Mouse (Mus musculus): ENCODE results near the gene Tsga10ip. TPM values are rescaled to one million over a fixed set of nuclear protein-coding genes. Genes with fewer than 3 reads are reported as not detected.
A peak's percentile ranks its signal among the peaks of the same experiment; 100 is the strongest.

The Tsga10ip gene
- polyA plus RNA-seq, 1 experiment from 2014 or later, result 0.15 TPM

DNA sequence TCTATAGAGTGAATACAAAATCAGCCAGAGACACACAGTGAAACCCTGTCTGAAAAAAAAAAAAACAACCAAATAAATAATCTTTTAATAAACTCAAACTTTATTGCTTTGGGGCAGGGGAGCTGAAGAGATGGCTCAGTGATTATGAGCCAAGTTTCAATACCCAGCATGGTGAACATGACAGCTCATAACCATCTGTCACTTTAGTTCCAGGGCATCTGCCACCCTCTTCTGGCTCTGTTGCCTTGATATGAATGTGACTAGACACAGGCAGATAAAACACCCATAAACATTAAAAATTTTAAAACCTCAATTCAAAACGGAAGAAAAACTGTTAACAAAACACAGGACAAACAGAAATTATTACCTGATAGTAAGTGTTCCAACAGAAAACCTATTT, 24.9 kb downstream of the Tsga10ip start:
- 98% methylated on average over 1 of the region's 1 CpGs for WGBS
- H3K9ac ChIP-seq (replicated peaks; ENCODE audit: low read length), result no peak overlapping the region
- H3K27me3 ChIP-seq (ENCODE audit: control insufficient read depth, insufficient read depth, low read length), result no peaks in the 10 kb centered on the region
- ATAC-seq (replicated peaks; ENCODE audit: insufficient number of reproducible peaks, low FRiP score, low TSS enrichment, low read depth) (no peak), DNase-seq (ENCODE audit: low spot score) (no peak)
- no peak overlapping the region for H3K27ac ChIP-seq (replicated peaks; ENCODE audit: low read depth, low read length)
- peaks cover 20% of the 10 kb centered on the region for H3K36me3 ChIP-seq (replicated peaks; ENCODE audit: control insufficient read depth, insufficient read depth, low read depth, low read length)
- H3K4me2 ChIP-seq (ENCODE audit: low read depth, low read length), result no peak overlapping the region
- no peak overlapping the region for H3K4me3 ChIP-seq (ENCODE audit: low read depth, low read length)
- H3K9me3 ChIP-seq (replicated peaks; ENCODE audit: control insufficient read depth, low read length), result no peaks in the 10 kb centered on the region
- H3K4me1 ChIP-seq (ENCODE audit: control insufficient read depth, insufficient read depth, low read length), result no peaks in the 10 kb centered on the region

- no peaks in the 10 kb centered on the region for H3K27me3 ChIP-seq (ENCODE audit: control insufficient read depth, insufficient read depth, low read length)
- DNase-seq (ENCODE audit: low spot score) (no peak), ATAC-seq (replicated peaks; ENCODE audit: insufficient number of reproducible peaks, low FRiP score, low TSS enrichment, low read depth) (no peak)
- 76% methylated on average over 4 of the region's 4 CpGs for WGBS
- no peaks in the 10 kb centered on the region for H3K9me3 ChIP-seq (replicated peaks; ENCODE audit: control insufficient read depth, low read length)
- no peak overlapping the region for H3K9ac ChIP-seq (replicated peaks; ENCODE audit: low read length)
- peaks cover 21% of the 10 kb centered on the region for H3K36me3 ChIP-seq (replicated peaks; ENCODE audit: control insufficient read depth, insufficient read depth, low read depth, low read length)
- no peak overlapping the region for H3K4me3 ChIP-seq (ENCODE audit: low read depth, low read length)
- H3K4me1 ChIP-seq (ENCODE audit: control insufficient read depth, insufficient read depth, low read length), result no peaks in the 10 kb centered on the region
- H3K4me2 ChIP-seq (ENCODE audit: low read depth, low read length), result no peak overlapping the region
- no peak overlapping the region for H3K27ac ChIP-seq (replicated peaks; ENCODE audit: low read depth, low read length)
Observed at GRCm38 (mm10) chr19:5374748-5375147, 27.6 kb downstream of the Tsga10ip start.

DNA sequence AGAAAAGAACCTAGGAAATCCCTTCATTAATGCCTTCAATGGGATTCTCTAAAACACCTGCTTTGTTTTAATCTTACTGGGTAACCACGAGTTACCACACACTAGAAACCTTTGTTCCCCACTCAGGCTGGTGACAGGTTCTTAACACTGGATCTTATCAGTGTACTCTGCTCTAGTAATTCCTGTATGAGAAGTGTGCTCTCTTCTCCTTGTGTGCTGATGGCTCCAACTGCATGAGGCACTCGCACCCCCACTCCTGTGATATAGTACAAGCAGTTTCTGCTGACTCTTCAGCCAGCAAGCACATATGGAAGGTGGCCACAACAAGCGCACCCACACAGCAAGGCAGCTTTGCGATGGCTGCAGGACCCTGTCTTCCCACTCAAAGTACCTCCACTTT, 28.1 kb downstream of the Tsga10ip start:
- Histone ChIP-seq H3K36me3 (replicated peaks; ENCODE audit: control insufficient read depth, insufficient read depth, low read depth, low read length) (peaks cover 22% of the 10 kb centered on the region), H3K4me1 (ENCODE audit: control insufficient read depth, insufficient read depth, low read length) (no peaks in the 10 kb centered on the region), H3K4me2 (ENCODE audit: low read depth, low read length) (no peak overlapping the region), H3K4me3 (ENCODE audit: low read depth, low read length) (no peak overlapping the region), H3K9me3 (replicated peaks; ENCODE audit: control insufficient read depth, low read length) (no peaks in the 10 kb centered on the region), H3K27me3 (ENCODE audit: control insufficient read depth, insufficient read depth, low read length) (no peaks in the 10 kb centered on the region), H3K27ac (replicated peaks; ENCODE audit: low read depth, low read length) (no peak overlapping the region), H3K9ac (replicated peaks; ENCODE audit: low read length) (no peak overlapping the region)
- no peak for ATAC-seq (replicated peaks; ENCODE audit: insufficient number of reproducible peaks, low FRiP score, low TSS enrichment, low read depth)
- 82% methylated on average over 4 of the region's 4 CpGs for WGBS
- no peak for DNase-seq (ENCODE audit: low spot score)

DNA sequence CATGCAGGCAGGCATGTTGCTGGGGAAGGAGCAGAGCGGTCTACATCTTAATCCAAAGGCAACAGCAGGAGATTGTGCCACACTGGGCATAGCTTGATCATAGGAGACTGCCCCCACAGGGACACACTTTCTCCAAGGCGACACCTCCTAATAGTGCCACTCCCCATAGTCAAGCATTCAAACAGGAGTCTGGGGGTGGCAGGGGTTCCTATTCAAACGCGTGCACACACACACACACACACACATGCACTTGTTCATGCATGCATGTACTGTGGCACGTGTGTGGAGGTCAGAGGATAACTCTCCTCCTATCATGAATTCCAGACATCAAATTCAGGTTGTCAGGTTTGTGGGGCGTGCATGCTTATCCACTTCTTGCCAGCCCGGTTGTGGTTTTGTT, 29.6 kb downstream of the Tsga10ip start:
- no peak overlapping the region for H3K27ac ChIP-seq (replicated peaks; ENCODE audit: low read depth, low read length)
- H3K36me3 ChIP-seq (replicated peaks; ENCODE audit: control insufficient read depth, insufficient read depth, low read depth, low read length), result peaks cover 21% of the 10 kb centered on the region
- no peak overlapping the region for H3K4me2 ChIP-seq (ENCODE audit: low read depth, low read length)
- no peaks in the 10 kb centered on the region for H3K27me3 ChIP-seq (ENCODE audit: control insufficient read depth, insufficient read depth, low read length)
- DNase-seq (ENCODE audit: low spot score), result no peak
- H3K4me1 ChIP-seq (ENCODE audit: control insufficient read depth, insufficient read depth, low read length), result no peaks in the 10 kb centered on the region; the same call in none of the 2 replicates
- H3K9me3 ChIP-seq (replicated peaks; ENCODE audit: control insufficient read depth, low read length), result no peaks in the 10 kb centered on the region
- WGBS, result 95% methylated on average over 7 of the region's 7 CpGs
- no peak for ATAC-seq (replicated peaks; ENCODE audit: insufficient number of reproducible peaks, low FRiP score, low TSS enrichment, low read depth)
- no peak overlapping the region for H3K9ac ChIP-seq (replicated peaks; ENCODE audit: low read length)
- H3K4me3 ChIP-seq (ENCODE audit: low read depth, low read length), result no peak overlapping the region

DNA sequence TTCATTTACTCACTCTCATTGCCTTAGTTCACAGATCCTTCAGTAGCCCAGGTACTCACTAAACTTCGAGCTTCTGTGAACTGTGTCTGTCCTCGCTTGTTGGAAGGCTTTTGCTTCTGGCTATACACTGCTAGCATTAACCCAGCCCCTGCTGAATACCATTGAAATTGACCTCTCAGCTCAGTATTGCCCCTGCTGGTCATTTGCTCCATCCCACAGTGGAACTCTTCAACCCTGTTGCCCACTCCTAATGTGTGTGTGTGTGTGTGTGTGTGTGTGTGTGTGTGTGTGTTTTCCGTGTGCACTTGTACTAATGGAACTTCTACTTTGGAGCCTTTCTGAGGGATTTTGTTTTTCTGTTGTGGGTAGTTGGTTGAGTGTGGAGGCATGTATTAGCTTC, 31.4 kb downstream of the Tsga10ip start:
- DNase-seq (ENCODE audit: low spot score) (no peak), ATAC-seq (replicated peaks; ENCODE audit: insufficient number of reproducible peaks, low FRiP score, low TSS enrichment, low read depth) (no peak)
- no peak overlapping the region for H3K4me3 ChIP-seq (ENCODE audit: low read depth, low read length)
- no peak overlapping the region for H3K27ac ChIP-seq (replicated peaks; ENCODE audit: low read depth, low read length)
- H3K4me2 ChIP-seq (ENCODE audit: low read depth, low read length), result no peak overlapping the region
- no peak overlapping the region for H3K9ac ChIP-seq (replicated peaks; ENCODE audit: low read length)
- 91% methylated on average over 3 of the region's 3 CpGs for WGBS
- H3K27me3 ChIP-seq (ENCODE audit: control insufficient read depth, insufficient read depth, low read length), result no peaks in the 10 kb centered on the region
- peaks cover 21% of the 10 kb centered on the region for H3K36me3 ChIP-seq (replicated peaks; ENCODE audit: control insufficient read depth, insufficient read depth, low read depth, low read length)
- H3K9me3 ChIP-seq (replicated peaks; ENCODE audit: control insufficient read depth, low read length), result no peaks in the 10 kb centered on the region
- H3K4me1 ChIP-seq (ENCODE audit: control insufficient read depth, insufficient read depth, low read length), result no peaks in the 10 kb centered on the region; the same call in none of the 2 replicates

- H3K4me1 ChIP-seq (ENCODE audit: control insufficient read depth, insufficient read depth, low read length), result no peaks in the 10 kb centered on the region; the same call in none of the 2 replicates
- WGBS, result 12% methylated on average over 11 of the region's 11 CpGs
- no peaks in the 10 kb centered on the region for H3K27me3 ChIP-seq (ENCODE audit: control insufficient read depth, insufficient read depth, low read length)
- no peak for DNase-seq (ENCODE audit: low spot score)
- H3K4me3 ChIP-seq (ENCODE audit: low read depth, low read length), result peak overlapping the region; percentile 97
- H3K27ac ChIP-seq (replicated peaks; ENCODE audit: low read depth, low read length), result no peak overlapping the region
- peak overlapping the region; percentile 79 for H3K4me2 ChIP-seq (ENCODE audit: low read depth, low read length)
- ATAC-seq (replicated peaks; ENCODE audit: insufficient number of reproducible peaks, low FRiP score, low TSS enrichment, low read depth), result no peak
- H3K9ac ChIP-seq (replicated peaks; ENCODE audit: low read length), result peak overlapping the region; percentile 73
- H3K36me3 ChIP-seq (replicated peaks; ENCODE audit: control insufficient read depth, insufficient read depth, low read depth, low read length), result peaks cover 24% of the 10 kb centered on the region
- no peaks in the 10 kb centered on the region for H3K9me3 ChIP-seq (replicated peaks; ENCODE audit: control insufficient read depth, low read length)
Observed at GRCm38 (mm10) chr19:5367455-5367854, 34.9 kb downstream of the Tsga10ip start.

DNA sequence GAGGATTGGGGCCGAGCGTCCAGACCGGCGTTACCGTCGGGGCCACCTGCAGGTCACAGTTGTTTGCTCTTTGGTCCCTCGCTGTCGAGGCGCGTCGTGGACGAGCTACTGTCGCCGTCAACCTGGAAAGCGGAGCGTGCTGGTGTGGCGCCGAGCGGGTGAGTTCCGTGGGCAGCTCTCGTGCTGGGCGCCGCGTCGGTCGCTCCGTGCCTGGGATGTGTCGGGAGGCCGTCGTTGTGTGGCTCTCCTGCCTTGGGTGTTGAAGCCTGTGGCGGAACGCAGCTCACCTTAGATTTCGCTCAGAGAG, 35.3 kb downstream of the Tsga10ip start, which contains the start of gene Banf1:
Gene Banf1, minus strand, starts transcription at position 116 of the 307 bp plus-strand sequence.
- no peaks in the 10 kb centered on the region for H3K9me3 ChIP-seq (replicated peaks; ENCODE audit: control insufficient read depth, low read length)
- peak within 1 kb of the TSS; percentile 79 for H3K4me2 ChIP-seq (ENCODE audit: low read depth, low read length)
- DNase-seq (ENCODE audit: low spot score) (no peak), ATAC-seq (replicated peaks; ENCODE audit: insufficient number of reproducible peaks, low FRiP score, low TSS enrichment, low read depth) (0 out of 2 replicates have a peak, but pooled peaks have one; percentile 1)
- H3K4me3 ChIP-seq (ENCODE audit: low read depth, low read length), result peak within 1 kb of the TSS; percentile 97
- WGBS, result under 1% methylated on average over 33 of the region's 33 CpGs
- H3K4me1 ChIP-seq (ENCODE audit: control insufficient read depth, insufficient read depth, low read length), result no peaks in the 10 kb centered on the region; the same call in none of the 2 replicates
- H3K9ac ChIP-seq (replicated peaks; ENCODE audit: low read length), result peak within 1 kb of the TSS; percentile 73
- H3K27ac ChIP-seq (replicated peaks; ENCODE audit: low read depth, low read length), result peak within 1 kb of the TSS; percentile 57
- H3K27me3 ChIP-seq (ENCODE audit: control insufficient read depth, insufficient read depth, low read length), result no peaks in the 10 kb centered on the region
- H3K36me3 ChIP-seq (replicated peaks; ENCODE audit: control insufficient read depth, insufficient read depth, low read depth, low read length), result peaks cover 21% of the 10 kb centered on the region

DNA sequence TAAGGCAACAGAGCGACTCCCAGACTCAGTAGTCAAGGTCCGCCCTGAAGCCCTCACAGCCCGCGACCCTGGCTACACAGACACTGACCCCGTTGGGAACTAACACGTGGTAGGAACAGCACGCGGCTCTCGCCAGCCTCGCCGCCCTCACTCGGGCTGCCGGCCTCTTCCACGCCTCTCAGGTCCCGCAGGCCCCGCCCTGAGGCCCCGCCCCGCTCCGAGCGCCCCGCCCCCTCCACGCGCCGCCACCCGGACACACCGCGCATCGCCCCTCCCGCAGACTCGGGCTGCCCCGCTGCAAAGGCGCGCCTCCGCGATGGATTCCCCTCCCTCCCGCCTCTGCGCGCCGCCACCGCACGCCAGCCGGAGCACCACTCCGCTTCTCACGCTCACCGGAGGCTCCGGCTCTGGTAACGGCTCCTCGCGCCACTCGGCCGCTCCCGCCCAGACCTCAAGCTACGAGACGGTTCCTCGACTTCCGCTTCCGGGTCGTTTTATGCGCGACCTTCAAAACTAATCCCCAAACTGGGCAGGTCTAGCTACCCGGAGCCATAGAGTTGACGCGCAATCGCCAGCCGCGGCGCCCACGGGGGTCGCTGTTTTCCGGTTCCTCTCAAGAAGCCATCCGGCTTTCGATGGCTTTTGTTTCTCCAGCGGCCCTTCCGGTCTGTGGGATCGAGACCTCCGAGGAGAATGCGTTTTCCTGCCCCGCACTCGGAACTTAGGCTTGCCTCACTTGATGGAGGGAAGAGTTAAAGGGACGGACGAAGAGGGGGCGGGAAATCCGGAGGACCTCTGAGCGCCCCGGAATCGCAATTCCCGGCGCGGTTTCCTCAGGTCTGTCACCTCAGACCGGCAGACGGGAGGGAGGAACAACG, 35.9 kb downstream of the Tsga10ip start, which contains the start of gene Eif1ad:
Gene Eif1ad, plus strand, starts transcription at position 567 of the 878 bp plus-strand sequence.
- Histone ChIP-seq H3K27me3 (ENCODE audit: control insufficient read depth, insufficient read depth, low read length) (no peaks in the 10 kb centered on the region), H3K4me2 (ENCODE audit: low read depth, low read length) (peak within 1 kb of the TSS; percentile 79), H3K27ac (replicated peaks; ENCODE audit: low read depth, low read length) (peak within 1 kb of the TSS; percentile 57), H3K4me1 (ENCODE audit: control insufficient read depth, insufficient read depth, low read length) (no peaks in the 10 kb centered on the region; the same call in none of the 2 replicates), H3K9ac (replicated peaks; ENCODE audit: low read length) (peak within 1 kb of the TSS; percentile 73), H3K4me3 (ENCODE audit: low read depth, low read length) (peak within 1 kb of the TSS; percentile 97), H3K9me3 (replicated peaks; ENCODE audit: control insufficient read depth, low read length) (no peaks in the 10 kb centered on the region), H3K36me3 (replicated peaks; ENCODE audit: control insufficient read depth, insufficient read depth, low read depth, low read length) (peaks cover 17% of the 10 kb centered on the region)
- WGBS, result 1% methylated on average over 84 of the region's 92 CpGs
- DNase-seq (ENCODE audit: low spot score) (peak; percentile 99), ATAC-seq (replicated peaks; ENCODE audit: insufficient number of reproducible peaks, low FRiP score, low TSS enrichment, low read depth) (peak; percentile 94)
